Mouse (Mus musculus) kidney, adult 9 months (tissue): ENCODE data around the gene Vmn2r17.
A peak's percentile ranks its signal among the peaks of the same experiment; 100 is the strongest.

Source experiments
- DNase-seq: peaks from one replicate; pipeline ENCODE4 v3.0.0; 2022

Vmn2r17 gene

DNA sequence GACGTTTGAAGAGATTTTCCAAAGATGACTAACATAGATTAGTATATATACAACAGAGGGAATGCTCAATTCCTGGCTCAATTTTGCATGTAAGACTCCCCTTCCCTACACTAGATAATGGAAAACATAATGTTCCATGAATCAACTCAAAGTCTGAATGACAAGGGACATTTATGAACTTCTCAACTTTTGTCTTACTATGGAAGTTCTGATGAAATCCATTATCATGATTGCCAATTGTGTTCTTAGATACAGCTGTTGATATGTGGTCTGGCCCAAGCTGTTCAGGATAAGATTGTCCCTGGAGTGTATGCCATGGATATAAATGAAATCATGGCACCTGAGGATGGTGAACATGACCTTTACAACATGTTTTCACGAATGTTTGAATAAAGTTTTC, at the start of gene Vmn2r17:
Gene Vmn2r17, plus strand, starts transcription at position 301 of the 400 bp plus-strand sequence.
- no peak for DNase-seq

DNA sequence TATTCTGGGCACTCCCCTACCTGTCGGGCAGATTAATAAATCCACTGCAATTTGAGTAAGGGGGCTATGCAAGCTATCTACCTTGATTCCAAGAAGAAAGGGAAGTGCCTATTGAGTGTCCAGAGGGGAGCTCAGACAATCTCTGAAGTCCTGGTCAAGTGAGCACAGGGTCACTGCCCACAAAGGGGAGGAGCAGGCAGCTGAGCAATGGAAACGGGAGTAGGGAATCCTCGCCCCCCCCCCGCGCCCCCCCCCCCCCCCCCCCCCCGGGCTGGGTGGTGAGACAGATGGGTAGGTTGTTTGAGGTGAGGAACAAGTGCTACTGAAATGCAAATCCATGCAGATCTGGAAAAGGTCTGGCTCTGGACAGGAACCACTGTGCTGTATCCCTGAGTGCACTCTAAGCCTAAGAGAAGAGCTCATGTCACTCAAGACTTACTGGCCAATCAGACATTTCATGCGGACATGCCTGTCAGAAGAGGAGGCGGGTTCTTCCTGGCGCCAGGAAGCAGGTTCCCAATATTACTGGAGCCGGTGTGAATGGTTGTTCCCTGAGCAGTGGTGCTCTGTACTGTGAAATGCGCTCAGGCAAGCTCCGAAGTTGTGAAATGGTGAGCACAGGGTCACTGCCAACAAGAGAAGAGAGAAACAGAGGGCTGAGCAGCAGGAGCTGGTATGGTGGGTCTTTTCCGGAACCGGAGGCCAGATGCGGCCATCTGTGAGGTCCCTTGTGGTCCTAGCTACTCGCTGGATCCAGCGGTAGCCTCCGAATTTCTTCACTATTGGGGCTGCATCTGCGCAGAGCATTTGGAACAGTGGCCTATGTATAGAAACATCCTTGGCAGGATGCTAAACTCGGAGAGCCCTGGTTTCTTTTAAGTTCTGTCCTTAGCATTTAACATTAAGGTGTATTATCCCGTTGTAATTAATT, 47.4 kb downstream of the Vmn2r17 start:
- DNase-seq = peak; percentile 20

DNA sequence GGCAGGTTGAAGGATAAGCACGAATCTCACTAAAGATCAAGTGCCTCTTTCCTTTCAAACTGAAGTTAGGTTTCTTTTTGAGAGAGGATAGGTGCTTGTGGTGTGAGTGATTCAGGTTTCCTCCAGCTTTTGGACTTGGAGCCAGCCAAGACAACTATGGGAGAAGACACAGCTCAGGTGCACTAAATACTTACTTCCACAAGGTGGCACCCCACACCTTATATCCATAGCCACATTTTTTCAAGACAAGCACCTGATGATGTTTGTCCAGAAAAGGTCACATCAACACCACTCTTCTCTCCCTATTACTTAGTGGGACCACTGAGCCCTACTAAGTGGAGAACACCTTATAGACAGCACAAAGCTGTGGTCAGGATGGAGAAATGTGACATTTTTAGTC, 87.2 kb downstream of the Vmn2r17 start:
- DNase-seq = peak; percentile 41
